Mouse (Mus musculus): Measurements from ENCODE around the gene Stk33.

GRCm38 (mm10) chr7:109347241-109347640 is 91.6 kb downstream of the Stk33 start:
- no peak for TF ChIP-seq EP300 (IDR thresholded peaks at IDR 0.05; ENCODE audit: insufficient read depth, low read depth, low read length)
- TF ChIP-seq CTCF (IDR thresholded peaks at IDR 0.05; ENCODE audit: low read depth, low read length): no peak
